Mouse (Mus musculus) midbrain, postnatal 0 days (tissue): ENCODE data around the gene Polr3g. TPM values are rescaled to one million over a fixed set of nuclear protein-coding genes. Genes with fewer than 3 reads are reported as not detected.
A peak's percentile ranks its signal among the peaks of the same experiment; 100 is the strongest.
"Not testable (repeated sequence)": the region's sequence is repeated elsewhere in the genome, so short reads cannot be mapped to it uniquely, and the experiment has no call there.

Source experiments
- ATAC-seq: fragments of 200-750 bp; cut with Nextera tagmentation; 2 replicates; pipeline ENCODE4 v1.8.0; 2017; ENCODE audit warnings: moderate number of reproducible peaks, mild to moderate bottlenecking, moderate TSS enrichment, moderate library complexity; ENCODE audit not compliant: low FRiP score
- DNase-seq: peaks from one replicate; pipeline ENCODE4 v3.0.0-alpha.2; 2015; ENCODE audit warnings: low spot score
- H3K27ac ChIP-seq: fragments of 300-500 bp; sonication (generic); 2 replicates; pipeline ENCODE4 v1.5.1; 2014; ENCODE audit warnings: low read depth, mild to moderate bottlenecking, low read length, mixed read lengths
- H3K27me3 ChIP-seq: fragments of 300-500 bp; sonication (generic); 2 replicates; pipeline ENCODE4 v1.6.1; 2014; ENCODE audit warnings: low read length, control low read depth, mixed read lengths; ENCODE audit not compliant: insufficient read depth
- H3K36me3 ChIP-seq: fragments of 300-500 bp; sonication (generic); 2 replicates; pipeline ENCODE4 v1.6.1; 2014; ENCODE audit warnings: low read length, control low read depth, mixed read lengths; ENCODE audit not compliant: insufficient read depth
- H3K4me1 ChIP-seq: fragments of 300-500 bp; sonication (generic); 2 replicates; pipeline ENCODE4 v1.6.1; 2014; ENCODE audit warnings: mild to moderate bottlenecking, control low read depth, antibody characterized with exemption, low read length, mixed read lengths; ENCODE audit not compliant: insufficient read depth
- H3K4me2 ChIP-seq: fragments of 300-500 bp; sonication (generic); 2 replicates; pipeline ENCODE4 v1.6.1; 2014; ENCODE audit warnings: low read depth, mild to moderate bottlenecking, low read length, mixed read lengths; ENCODE audit not compliant: poor library complexity, severe bottlenecking
- H3K4me3 ChIP-seq: fragments of 300-500 bp; sonication (generic); 2 replicates; pipeline ENCODE4 v1.5.1; 2014; ENCODE audit warnings: low read depth, mild to moderate bottlenecking, low read length, moderate library complexity
- H3K9ac ChIP-seq: fragments of 300-500 bp; sonication (generic); replicated peaks from 2 replicates; pipeline ENCODE4 v1.6.1; 2014; ENCODE audit warnings: mild to moderate bottlenecking, low read length, moderate library complexity, mixed read lengths; ENCODE audit not compliant: poor library complexity, severe bottlenecking
- H3K9me3 ChIP-seq: fragments of 300-500 bp; sonication (generic); 2 replicates; pipeline ENCODE4 v1.6.1; 2016; ENCODE audit warnings: low read length, control low read depth
- CTCF ChIP-seq: IDR thresholded peaks from 2 replicates; pipeline ENCODE4 v1.5.1; 2016; ENCODE audit warnings: antibody characterized with exemption, mild to moderate bottlenecking
- WGBS: fragments of 180-500 bp; shearing (Covaris S2); extraction: QIAGEN DNeasy Blood & Tissue Kit; methylation state at CpG from one replicate; pipeline ENCODE4 v1.1.7; 2014; 5-methylcytosine and 5-hydroxymethylcytosine counted together
- polyA plus RNA-seq: library from polyadenylated mRNA; unstranded; fragments of >200 nt; fragmentation: Nextera tagmentation; extraction: Ambion mirVana; gene quantifications from 2 replicates; pipeline ENCODE4 v1.2.1, GENCODE M21; 2015
- total RNA-seq: library from RNA; depleted of rRNA; stranded (reverse); fragments of >200 nt; gene quantifications from 2 replicates; pipeline ENCODE4 v1.2.3, GENCODE M21; 2014; rRNA removed

The Polr3g gene
- total and polyA plus RNA-seq, 2 experiments from 2014 or later, result 3.0 to 3.9 TPM

GRCm38 (mm10) chr13:81632720-81633415, 77.9 kb downstream of the Polr3g start, which contains the start of gene Adgrv1:
TSS of gene Adgrv1 (minus strand) at chr13:81633154.
- DNase-seq (peak; percentile 93), ATAC-seq (peak; percentile 99)
- no peak for TF ChIP-seq CTCF
- WGBS, result 1% methylated on average over 42 of the region's 42 CpGs
- H3K9me3 ChIP-seq, result no peaks in the 10 kb centered on the region
- no peak within 1 kb of the TSS for H3K27ac ChIP-seq
- peak within 1 kb of the TSS; percentile 97 for H3K4me2 ChIP-seq
- H3K4me3 ChIP-seq, result peak within 1 kb of the TSS; percentile 59
- no peaks in the 10 kb centered on the region for H3K27me3 ChIP-seq
- no peaks in the 10 kb centered on the region for H3K4me1 ChIP-seq
- no peaks in the 10 kb centered on the region for H3K36me3 ChIP-seq
- peak within 1 kb of the TSS; percentile 54 for H3K9ac ChIP-seq

- Histone ChIP-seq H3K4me2 (no peak overlapping the region), H3K4me3 (no peak overlapping the region), H3K4me1 (no peaks in the 10 kb centered on the region), H3K9ac (no peak overlapping the region), H3K9me3 (no peaks in the 10 kb centered on the region), H3K27ac (no peak overlapping the region), H3K27me3 (no peaks in the 10 kb centered on the region), H3K36me3 (no peaks in the 10 kb centered on the region)
- DNase-seq (no peak), ATAC-seq (no peak)
- no peak for TF ChIP-seq CTCF
- WGBS, result 16% methylated on average over 5 of the region's 5 CpGs
Observed at GRCm38 (mm10) chr13:81630566-81630965, 80.2 kb downstream of the Polr3g start.

- Histone ChIP-seq H3K4me2 (no peak overlapping the region), H3K4me1 (no peaks in the 10 kb centered on the region), H3K4me3 (no peak overlapping the region), H3K27me3 (no peaks in the 10 kb centered on the region), H3K9me3 (no peaks in the 10 kb centered on the region), H3K9ac (no peak overlapping the region), H3K36me3 (no peaks in the 10 kb centered on the region), H3K27ac (no peak overlapping the region)
- no peak for ATAC-seq
- WGBS, result 40% methylated on average over 3 of the region's 3 CpGs
- no peak for TF ChIP-seq CTCF
- DNase-seq, result no peak
Observed at GRCm38 (mm10) chr13:81629395-81629794, 81.4 kb downstream of the Polr3g start.

GRCm38 (mm10) chr13:81628631-81629190, 82.1 kb downstream of the Polr3g start:
- 18% methylated on average over 2 of the region's 2 CpGs for WGBS
- ATAC-seq, result no peak
- TF ChIP-seq CTCF, result no peak
- H3K27ac ChIP-seq, result no peak overlapping the region
- no peaks in the 10 kb centered on the region for H3K4me1 ChIP-seq
- H3K4me2 ChIP-seq, result no peak overlapping the region
- no peaks in the 10 kb centered on the region for H3K9me3 ChIP-seq
- no peak overlapping the region for H3K4me3 ChIP-seq
- no peaks in the 10 kb centered on the region for H3K36me3 ChIP-seq
- no peak overlapping the region for H3K9ac ChIP-seq
- no peak for DNase-seq
- H3K27me3 ChIP-seq, result no peaks in the 10 kb centered on the region

GRCm38 (mm10) chr13:81627861-81628260, 83.0 kb downstream of the Polr3g start:
- not testable (repeated sequence) for H3K4me1 ChIP-seq, H3K4me2 ChIP-seq, DNase-seq, H3K4me3 ChIP-seq, ATAC-seq, H3K36me3 ChIP-seq, H3K27me3 ChIP-seq, H3K9ac ChIP-seq, H3K9me3 ChIP-seq, H3K27ac ChIP-seq
- 64% methylated on average over 1 of the region's 1 CpGs for WGBS

Other genes with a start within 250 kb of the Polr3g start
- gene Adgrv1, start 77.9 kb downstream of the Polr3g start, total RNA-seq, result 6.8 and 13.2 TPM in 2 replicates
- 2.7 and 3.9 TPM in 2 replicates for gene Adgrv1, start 77.9 kb downstream of the Polr3g start, polyA plus RNA-seq
- 15.6 and 27.1 TPM in 2 replicates for gene Lysmd3, start 53.4 kb downstream of the Polr3g start, total RNA-seq
- gene Lysmd3, start 53.4 kb downstream of the Polr3g start, polyA plus RNA-seq, result 11.2 and 13.7 TPM in 2 replicates
- 35.1 and 36.0 TPM in 2 replicates for gene Mblac2, start 328 bp upstream of the Polr3g start, total RNA-seq
- 63.9 and 67.0 TPM in 2 replicates for gene Mblac2, start 328 bp upstream of the Polr3g start, polyA plus RNA-seq
- 58.3 and 92.6 TPM in 2 replicates for gene Cetn3, start 72.1 kb upstream of the Polr3g start, total RNA-seq
- gene Cetn3, start 72.1 kb upstream of the Polr3g start, polyA plus RNA-seq, result 322 and 326 TPM in 2 replicates